Mouse (Mus musculus): ENCODE results near the gene Ppm1d. TPM values are rescaled to one million over a fixed set of nuclear protein-coding genes. Genes with fewer than 3 reads are reported as not detected.
A peak's percentile ranks its signal among the peaks of the same experiment; 100 is the strongest.

Gene Ppm1d
- polyA plus RNA-seq (2012; rRNA removed): 6.1 and 6.7 TPM in 2 replicates

DNA sequence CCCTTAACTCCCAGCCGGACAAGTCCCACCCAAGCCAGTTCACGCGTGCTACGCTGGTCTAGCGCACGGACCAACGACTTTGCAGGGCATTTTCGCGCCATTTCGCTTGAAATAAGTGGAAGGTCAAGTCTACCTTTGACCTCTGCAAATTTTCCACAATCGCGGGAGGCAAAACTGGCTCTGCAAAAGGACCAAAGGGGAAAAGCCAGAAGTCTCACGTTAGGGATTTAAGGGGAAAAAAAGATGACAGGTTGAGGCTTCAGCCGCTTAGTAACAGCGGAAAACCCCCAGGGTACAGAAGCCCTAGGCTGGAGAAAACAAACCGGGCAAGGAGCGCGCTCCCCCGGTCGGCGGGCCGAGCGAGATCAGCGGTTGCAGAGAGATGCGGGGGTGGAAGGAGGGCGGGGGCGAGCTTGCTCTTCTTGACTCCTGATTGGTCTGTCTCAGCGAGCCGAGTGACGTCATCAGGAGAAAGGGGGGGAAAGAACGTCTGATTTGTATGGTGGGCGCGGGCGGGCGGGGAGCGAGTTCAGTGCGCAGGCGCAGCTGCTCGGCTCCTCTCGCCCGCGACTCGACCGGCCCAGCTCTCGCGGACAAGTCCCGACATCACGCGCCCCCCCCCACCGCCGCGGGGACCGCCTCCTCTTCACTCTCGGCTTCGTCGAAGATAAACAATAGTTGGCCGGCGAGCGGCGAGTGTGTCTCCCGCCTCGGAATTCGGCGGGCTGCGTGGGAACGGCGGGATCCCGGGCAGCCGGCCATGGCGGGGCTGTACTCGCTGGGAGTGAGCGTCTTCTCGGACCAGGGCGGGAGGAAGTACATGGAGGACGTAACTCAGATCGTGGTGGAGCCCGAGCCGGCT, at the start of gene Ppm1d:
Ppm1d (plus strand) TSS at position 532 of the 862 bp plus-strand sequence.
- Histone ChIP-seq H3K36me3 (ENCODE audit: control insufficient read depth, insufficient read depth, low read length) (no peaks in the 10 kb centered on the region), H3K27ac (ENCODE audit: insufficient read depth, low read length) (peak within 1 kb of the TSS; percentile 96), H3K4me1 (ENCODE audit: control insufficient read depth, insufficient read depth, insufficient read length) (peaks cover 2% of the 10 kb centered on the region; the same call in 1 of the 2 replicates), H3K4me3 (ENCODE audit: extremely low read depth, insufficient read depth, insufficient read length) (peak within 1 kb of the TSS; percentile 87), H3K27me3 (ENCODE audit: control insufficient read depth, insufficient read depth, low read length) (no peaks in the 10 kb centered on the region)
- DNase-seq (ENCODE audit: low read depth in 1 of 2, low spot score in 2 of 2): peak; percentile 96 to 99
- TF ChIP-seq POLR2A (IDR thresholded peaks at IDR 0.05; ENCODE audit: low read depth, low read length) (peak; percentile 64), CTCF (IDR thresholded peaks at IDR 0.05; ENCODE audit: extremely low read depth, insufficient read depth, insufficient read length, insufficient replicate concordance) (no peak)
- under 1% methylated on average over 71 of the region's 78 CpGs for WGBS

DNA sequence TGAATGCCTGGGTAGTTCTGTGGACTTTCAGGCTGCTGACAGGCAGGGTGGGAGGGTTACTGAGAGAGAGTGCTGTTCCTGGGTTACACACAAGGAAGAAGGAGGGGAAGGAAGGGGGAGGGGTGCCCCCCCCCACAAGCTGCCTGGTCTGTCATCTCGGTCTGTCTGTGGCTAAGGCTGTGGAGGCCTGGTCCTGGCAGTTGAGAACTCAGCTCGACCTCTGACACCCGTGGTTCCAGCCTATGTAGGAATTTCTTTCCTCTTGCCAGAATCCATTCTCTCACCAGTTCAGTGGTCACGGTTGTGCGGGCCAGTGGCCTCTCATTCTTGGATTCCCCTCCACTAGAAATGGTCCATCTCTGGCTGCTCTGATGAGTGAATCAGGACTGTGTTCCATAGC, 46.4 kb upstream of the Ppm1d start:
- no peaks in the 10 kb centered on the region for H3K36me3 ChIP-seq (ENCODE audit: control insufficient read depth, insufficient read depth, low read length)
- no peak overlapping the region for H3K4me3 ChIP-seq (ENCODE audit: extremely low read depth, insufficient read depth, insufficient read length)
- H3K27ac ChIP-seq (ENCODE audit: insufficient read depth, low read length): no peak overlapping the region
- no peak for DNase-seq (ENCODE audit: low read depth in 1 of 2, low spot score in 2 of 2)
- H3K4me1 ChIP-seq (ENCODE audit: control insufficient read depth, insufficient read depth, insufficient read length): no peaks in the 10 kb centered on the region
- no peak for TF ChIP-seq CTCF (IDR thresholded peaks at IDR 0.05; ENCODE audit: extremely low read depth, insufficient read depth, insufficient read length, insufficient replicate concordance)
- no peak for TF ChIP-seq POLR2A (IDR thresholded peaks at IDR 0.05; ENCODE audit: low read depth, low read length)
- 42% methylated on average over 5 of the region's 5 CpGs for WGBS
- H3K27me3 ChIP-seq (ENCODE audit: control insufficient read depth, insufficient read depth, low read length): no peaks in the 10 kb centered on the region

DNA sequence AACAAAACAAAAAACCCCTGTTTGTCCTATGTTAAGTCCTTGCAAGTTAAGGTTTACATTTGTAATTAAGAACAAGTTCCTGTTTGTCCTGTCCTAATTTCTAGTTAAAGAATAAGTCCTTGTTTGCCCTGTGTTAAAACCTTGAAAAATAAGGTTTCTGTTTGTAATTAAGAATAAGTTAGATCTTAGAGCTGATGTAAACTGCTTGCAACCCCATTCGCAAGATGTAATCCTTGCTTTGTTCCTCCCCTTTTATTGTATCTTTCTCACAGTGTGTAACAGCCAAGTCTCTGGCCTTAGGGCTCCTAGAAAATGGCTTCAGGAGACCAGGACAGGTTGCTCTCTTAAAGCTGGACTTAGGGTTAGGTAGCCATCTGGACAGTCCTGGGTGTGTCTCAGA, 43.7 kb upstream of the Ppm1d start:
- H3K4me3 ChIP-seq (ENCODE audit: extremely low read depth, insufficient read depth, insufficient read length): no peak overlapping the region
- no peaks in the 10 kb centered on the region for H3K4me1 ChIP-seq (ENCODE audit: control insufficient read depth, insufficient read depth, insufficient read length)
- 93% methylated on average over 1 of the region's 1 CpGs for WGBS
- H3K36me3 ChIP-seq (ENCODE audit: control insufficient read depth, insufficient read depth, low read length): no peaks in the 10 kb centered on the region
- no peaks in the 10 kb centered on the region for H3K27me3 ChIP-seq (ENCODE audit: control insufficient read depth, insufficient read depth, low read length)
- no peak for DNase-seq (ENCODE audit: low read depth in 1 of 2, low spot score in 2 of 2)
- no peak for TF ChIP-seq POLR2A (IDR thresholded peaks at IDR 0.05; ENCODE audit: low read depth, low read length)
- TF ChIP-seq CTCF (IDR thresholded peaks at IDR 0.05; ENCODE audit: extremely low read depth, insufficient read depth, insufficient read length, insufficient replicate concordance): no peak
- H3K27ac ChIP-seq (ENCODE audit: insufficient read depth, low read length): no peak overlapping the region

DNA sequence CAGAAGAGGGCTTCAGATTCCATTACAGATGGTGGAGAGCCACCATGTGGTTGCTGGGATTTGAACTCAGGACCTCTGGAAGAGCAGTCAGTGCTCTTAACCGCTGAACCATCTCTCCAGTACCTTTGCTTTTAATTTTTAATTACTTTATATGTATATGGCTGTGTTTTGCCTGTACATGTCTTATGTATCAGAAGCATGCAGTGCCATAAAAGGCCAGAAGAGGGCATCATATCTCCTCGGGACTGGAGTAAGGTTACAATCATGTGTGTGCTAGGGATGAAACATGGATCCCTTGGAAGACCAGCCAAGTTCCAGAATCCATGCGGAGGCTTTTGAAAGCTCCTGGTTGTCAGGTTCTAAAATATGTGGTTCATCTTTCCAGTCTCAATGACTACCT, 40.4 kb upstream of the Ppm1d start:
- no peak overlapping the region for H3K27ac ChIP-seq (ENCODE audit: insufficient read depth, low read length)
- 55% methylated on average over 3 of the region's 3 CpGs for WGBS
- TF ChIP-seq POLR2A (IDR thresholded peaks at IDR 0.05; ENCODE audit: low read depth, low read length) (no peak), CTCF (IDR thresholded peaks at IDR 0.05; ENCODE audit: extremely low read depth, insufficient read depth, insufficient read length, insufficient replicate concordance) (peak; percentile 23; the same call in 1 of the 2 replicates)

DNA sequence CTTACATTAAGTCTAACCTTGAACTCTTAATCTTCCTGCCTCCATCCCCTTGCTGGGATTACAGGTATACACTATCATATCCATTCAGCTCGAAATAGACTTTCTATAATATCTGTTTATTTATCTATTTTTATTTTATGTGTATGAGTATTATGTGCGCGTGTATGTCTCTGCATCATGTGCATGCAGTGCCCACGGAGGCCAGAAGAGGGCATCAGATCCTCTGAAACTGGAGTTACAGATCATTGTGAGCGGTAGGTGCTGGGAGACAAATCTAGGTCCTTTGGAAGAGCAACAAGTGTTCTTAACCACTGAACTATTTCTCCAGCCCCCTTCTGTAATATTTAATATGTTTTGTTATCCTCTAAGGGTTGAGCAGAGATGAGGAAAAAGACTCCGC, 37.7 kb upstream of the Ppm1d start:
- TF ChIP-seq POLR2A (IDR thresholded peaks at IDR 0.05; ENCODE audit: low read depth, low read length): no peak
- TF ChIP-seq CTCF (IDR thresholded peaks at IDR 0.05; ENCODE audit: extremely low read depth, insufficient read depth, insufficient read length, insufficient replicate concordance): no peak
- H3K36me3 ChIP-seq (ENCODE audit: control insufficient read depth, insufficient read depth, low read length): no peaks in the 10 kb centered on the region
- no peaks in the 10 kb centered on the region for H3K4me1 ChIP-seq (ENCODE audit: control insufficient read depth, insufficient read depth, insufficient read length)
- no peak for DNase-seq (ENCODE audit: low read depth in 1 of 2, low spot score in 2 of 2)
- no peak overlapping the region for H3K4me3 ChIP-seq (ENCODE audit: extremely low read depth, insufficient read depth, insufficient read length)
- 73% methylated on average over 6 of the region's 6 CpGs for WGBS
- no peaks in the 10 kb centered on the region for H3K27me3 ChIP-seq (ENCODE audit: control insufficient read depth, insufficient read depth, low read length)
- no peak overlapping the region for H3K27ac ChIP-seq (ENCODE audit: insufficient read depth, low read length)

More for the DNA sequence above, 40.4 kb upstream of the Ppm1d start:
- no peaks in the 10 kb centered on the region for H3K36me3 ChIP-seq (ENCODE audit: control insufficient read depth, insufficient read depth, low read length)
- no peak overlapping the region for H3K4me3 ChIP-seq (ENCODE audit: extremely low read depth, insufficient read depth, insufficient read length)
- DNase-seq (ENCODE audit: low read depth in 1 of 2, low spot score in 2 of 2): peak; percentile 21 to 56
- no peaks in the 10 kb centered on the region for H3K27me3 ChIP-seq (ENCODE audit: control insufficient read depth, insufficient read depth, low read length)
- H3K4me1 ChIP-seq (ENCODE audit: control insufficient read depth, insufficient read depth, insufficient read length): no peaks in the 10 kb centered on the region

DNA sequence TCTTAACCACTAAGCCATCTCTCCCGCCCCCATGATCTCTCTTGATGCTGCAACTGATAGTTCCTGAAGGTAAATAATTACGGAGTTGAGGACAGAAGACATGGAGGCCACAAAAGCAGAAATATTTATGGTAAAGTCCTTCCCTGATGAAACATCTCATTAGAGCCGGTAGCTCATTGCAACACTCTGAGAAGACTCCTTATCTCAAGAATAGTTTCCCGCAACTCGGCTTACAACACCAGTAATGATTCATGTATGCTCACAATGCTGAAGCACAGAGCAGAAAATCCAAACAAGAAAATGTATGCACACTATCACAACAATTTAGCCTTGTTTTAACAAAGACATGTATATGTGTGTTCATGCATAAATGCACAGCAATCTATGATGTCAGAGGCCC, 35.9 kb upstream of the Ppm1d start:
- H3K4me1 ChIP-seq (ENCODE audit: control insufficient read depth, insufficient read depth, insufficient read length): no peaks in the 10 kb centered on the region
- no peak overlapping the region for H3K27ac ChIP-seq (ENCODE audit: insufficient read depth, low read length)
- no peaks in the 10 kb centered on the region for H3K27me3 ChIP-seq (ENCODE audit: control insufficient read depth, insufficient read depth, low read length)
- H3K4me3 ChIP-seq (ENCODE audit: extremely low read depth, insufficient read depth, insufficient read length): no peak overlapping the region
- no peaks in the 10 kb centered on the region for H3K36me3 ChIP-seq (ENCODE audit: control insufficient read depth, insufficient read depth, low read length)
- no peak for DNase-seq (ENCODE audit: low read depth in 1 of 2, low spot score in 2 of 2)
- no peak for TF ChIP-seq CTCF (IDR thresholded peaks at IDR 0.05; ENCODE audit: extremely low read depth, insufficient read depth, insufficient read length, insufficient replicate concordance)
- WGBS: 84% methylated on average over 5 of the region's 5 CpGs

DNA sequence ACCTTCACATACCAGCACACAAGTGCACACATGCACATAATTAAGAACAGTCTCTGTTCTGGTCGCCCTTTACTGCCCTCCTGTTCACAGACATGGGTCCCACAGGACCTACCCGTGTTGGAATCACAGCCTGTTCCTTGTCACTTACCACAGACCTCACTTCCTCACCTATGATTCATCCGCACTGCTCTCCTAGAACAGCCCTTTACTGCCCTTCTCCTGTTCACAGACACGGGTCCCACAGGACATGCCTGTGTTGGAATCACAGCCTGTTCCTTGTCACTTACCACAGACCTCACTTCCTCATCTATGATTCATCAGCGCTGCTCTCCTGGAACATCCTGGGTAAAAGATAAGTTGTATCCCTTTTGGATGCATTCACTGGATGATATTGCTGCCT, 33.4 kb upstream of the Ppm1d start:
- Histone ChIP-seq H3K27me3 (ENCODE audit: control insufficient read depth, insufficient read depth, low read length) (no peaks in the 10 kb centered on the region), H3K4me1 (ENCODE audit: control insufficient read depth, insufficient read depth, insufficient read length) (no peaks in the 10 kb centered on the region), H3K4me3 (ENCODE audit: extremely low read depth, insufficient read depth, insufficient read length) (no peak overlapping the region), H3K27ac (ENCODE audit: insufficient read depth, low read length) (no peak overlapping the region), H3K36me3 (ENCODE audit: control insufficient read depth, insufficient read depth, low read length) (no peaks in the 10 kb centered on the region)
- no peak for DNase-seq (ENCODE audit: low read depth in 1 of 2, low spot score in 2 of 2)
- no peak for TF ChIP-seq CTCF (IDR thresholded peaks at IDR 0.05; ENCODE audit: extremely low read depth, insufficient read depth, insufficient read length, insufficient replicate concordance)
- no peak for TF ChIP-seq POLR2A (IDR thresholded peaks at IDR 0.05; ENCODE audit: low read depth, low read length)
- 39% methylated on average over 5 of the region's 5 CpGs for WGBS
